Mouse (Mus musculus) CH12.LX (cell line): ENCODE measurements around the gene Olfr730. TPM values are rescaled to one million over a fixed set of nuclear protein-coding genes. Genes with fewer than 3 reads are reported as not detected.

Experiments used
- DNase-seq: peaks from one replicate; pipeline ENCODE4 v3.0.0-alpha.2; 2013; ENCODE audit errors: extremely low read depth
- H3K27ac ChIP-seq: 2 replicates; pipeline ENCODE4 v1.5.1; 2012; ENCODE audit warnings: low read depth, mild to moderate bottlenecking, control low read depth, moderate library complexity; ENCODE audit not compliant: insufficient read depth
- H3K27me3 ChIP-seq: replicated peaks from 2 replicates; pipeline ENCODE3; 2012; ENCODE audit warnings: inconsistent platforms
- H3K36me3 ChIP-seq, 2 experiments: replicated peaks in 1 of 2; 2 replicates each; pipeline versions ENCODE3 to v1.6.1; 2012; ENCODE audit warnings: inconsistent platforms in 1 of 2, low read length in 1 of 2, mild to moderate bottlenecking in 1 of 2, mixed read lengths in 1 of 2, moderate library complexity in 1 of 2; ENCODE audit not compliant: control insufficient read depth in 1 of 2, insufficient read depth in 1 of 2
- H3K4me1 ChIP-seq, 2 experiments: 2 replicates each; pipeline ENCODE4 v1.6.1; 2012; ENCODE audit warnings: inconsistent platforms in 1 of 2, moderate library complexity in 1 of 2; ENCODE audit not compliant: insufficient read depth in 2 of 2, control insufficient read depth in 1 of 2
- H3K4me2 ChIP-seq: 2 replicates; pipeline ENCODE4 v1.6.1; 2012; ENCODE audit warnings: low read depth, mild to moderate bottlenecking, control low read depth; ENCODE audit not compliant: poor library complexity, insufficient read depth, severe bottlenecking
- H3K4me3 ChIP-seq, 3 experiments: fragments of 150-350 bp in 1 of 3; sonication (generic) in 1 of 3; replicated peaks in 1 of 3; 2 replicates each; pipeline versions ENCODE3 to v1.5.1; 2011 to 2012; ENCODE audit warnings: low read depth in 2 of 3, low read length in 2 of 3, mild to moderate bottlenecking in 2 of 3, moderate library complexity in 2 of 3, control low read depth in 1 of 3, improper control_type of control experiment in 1 of 3, inconsistent platforms in 1 of 3, mixed read lengths in 1 of 3; ENCODE audit not compliant: poor library complexity in 1 of 3
- H3K79me2 ChIP-seq: replicated peaks from 2 replicates; pipeline ENCODE4 v1.6.1; 2012; ENCODE audit warnings: mild to moderate bottlenecking, moderate library complexity; ENCODE audit not compliant: control insufficient read depth, poor library complexity, insufficient read depth, severe bottlenecking; ENCODE audit errors: extremely low read depth
- H3K9ac ChIP-seq: 2 replicates; pipeline ENCODE4 v1.6.1; 2012; ENCODE audit warnings: low read depth, mild to moderate bottlenecking, control low read depth, moderate library complexity; ENCODE audit not compliant: insufficient read depth
- H3K9me3 ChIP-seq: replicated peaks from 2 replicates; pipeline ENCODE3; 2012; ENCODE audit warnings: low read length, inconsistent platforms, mixed read lengths
- CHD2 ChIP-seq: IDR thresholded peaks from 2 replicates; pipeline ENCODE4 v1.6.1; 2011; ENCODE audit warnings: low read length, improper control_type of control experiment
- ELF1 ChIP-seq: IDR thresholded peaks from 2 replicates; pipeline ENCODE4 v1.6.1; 2014; ENCODE audit warnings: low read depth, mild to moderate bottlenecking, inconsistent platforms, low read length, improper control_type of control experiment
- EP300 ChIP-seq: IDR thresholded peaks from 2 replicates; pipeline ENCODE4 v1.6.1; 2011; ENCODE audit warnings: low read length, improper control_type of control experiment
- GABPA ChIP-seq: IDR thresholded peaks from 2 replicates; pipeline ENCODE4 v1.6.1; 2012; ENCODE audit warnings: low read depth, low read length, improper control_type of control experiment, inconsistent platforms; ENCODE audit not compliant: insufficient replicate concordance
- JUND ChIP-seq: conservative IDR thresholded peaks from 2 replicates; pipeline ENCODE4 v1.6.1; 2011; ENCODE audit warnings: low read depth, low read length, improper control_type of control experiment
- MAX ChIP-seq: IDR thresholded peaks from 2 replicates; pipeline ENCODE4 v1.6.1; 2011; ENCODE audit warnings: low read length, improper control_type of control experiment
- MAZ ChIP-seq: IDR thresholded peaks from 2 replicates; pipeline ENCODE4 v1.6.1; 2012; ENCODE audit warnings: low read depth, mild to moderate bottlenecking, inconsistent platforms, low read length, improper control_type of control experiment, moderate library complexity
- MYC ChIP-seq: IDR thresholded peaks from 2 replicates; pipeline ENCODE4 v1.6.1; 2011; ENCODE audit warnings: low read depth, mild to moderate bottlenecking, improper control_type of control experiment, low read length
- NELFE ChIP-seq: IDR thresholded peaks from 2 replicates; pipeline ENCODE4 v1.6.1; 2011; ENCODE audit warnings: low read depth, low read length, improper control_type of control experiment
- NRF1 ChIP-seq: IDR thresholded peaks from 2 replicates; pipeline ENCODE4 v1.6.1; 2014; ENCODE audit warnings: low read depth, mild to moderate bottlenecking, inconsistent platforms, low read length, improper control_type of control experiment, moderate library complexity
- PAX5 ChIP-seq: IDR thresholded peaks from 2 replicates; pipeline ENCODE4 v1.6.1; 2012; ENCODE audit warnings: low read length, inconsistent platforms, mixed read lengths
- SIN3A ChIP-seq: IDR thresholded peaks from 2 replicates; pipeline ENCODE4 v1.6.1; 2012; ENCODE audit warnings: low read length, improper control_type of control experiment, inconsistent platforms
- SMC3 ChIP-seq: IDR thresholded peaks from 2 replicates; pipeline ENCODE4 v1.6.1; 2011; ENCODE audit warnings: low read depth, low read length, improper control_type of control experiment
- UBTF ChIP-seq: IDR thresholded peaks from 2 replicates; pipeline ENCODE4 v1.6.1; 2012; ENCODE audit warnings: low read depth, mild to moderate bottlenecking, inconsistent platforms, low read length, improper control_type of control experiment, moderate library complexity
- USF2 ChIP-seq: conservative IDR thresholded peaks from 2 replicates; pipeline ENCODE4 v1.6.1; 2011; ENCODE audit warnings: low read depth, low read length, improper control_type of control experiment
- ZNF384 ChIP-seq: IDR thresholded peaks from 2 replicates; pipeline ENCODE4 v1.6.1; 2012; ENCODE audit warnings: low read depth, low read length, improper control_type of control experiment, inconsistent platforms
- dilution Hi-C: fragments of 300-500 bp; cut with MboI; formaldehyde crosslinking; loops from 2 replicates; pipeline ENCODE4 v1.14.3; 2020; ENCODE audit warnings: low sequenced_read_pairs; ENCODE audit not compliant: extremely low pct_unique_long_range_greater_than_20kb, extremely low pct_ligation_motif_present
- in situ Hi-C: fragments of 300-500 bp; cut with MboI; formaldehyde crosslinking; loops from 3 replicates; pipeline ENCODE4 v1.14.3; 2019; ENCODE audit warnings: low sequenced_read_pairs, low pct_ligation_motif_present, low pct_unique_long_range_greater_than_20kb, mixed read lengths
- polyA plus RNA-seq: library from polyadenylated mRNA; unstranded; fragments of >175 nt; gene quantifications from 2 replicates; pipeline ENCODE4 v1.2.1, GENCODE M21; 2012; ENCODE audit warnings: low read depth; ENCODE audit not compliant: insufficient read length
- total RNA-seq, 2 experiments: library from RNA; depleted of rRNA; stranded (reverse); fragments of 300-350 nt in 1 of 2; fragments of >200 nt in 1 of 2; gene quantifications; 2 replicates each; pipeline ENCODE4 v1.2.3; 2012 to 2014

The Olfr730 gene
- total and polyA plus RNA-seq, 3 experiments: not detected

- Histone ChIP-seq H3K27ac (no peak within 1 kb of the TSS), H3K4me1 (no peaks in the 10 kb centered on the region), H3K36me3 (no peaks in the 10 kb centered on the region), H3K9me3 (no peaks in the 10 kb centered on the region), H3K9ac (no peak within 1 kb of the TSS), H3K4me2 (no peak within 1 kb of the TSS), H3K79me2 (no peaks in the 10 kb centered on the region), H3K27me3 (no peaks in the 10 kb centered on the region), H3K4me3 (no peak within 1 kb of the TSS)
- dilution Hi-C loops (no loop called here), in situ Hi-C loops (no loop called here)
- no peak for DNase-seq
- TF ChIP-seq ZNF384: no peak
- TF ChIP-seq NRF1: no peak
- no peak for TF ChIP-seq MAZ
- no peak for TF ChIP-seq USF2
- TF ChIP-seq ELF1: no peak
- TF ChIP-seq MYC: no peak
- TF ChIP-seq CHD2: no peak
- TF ChIP-seq EP300: no peak
- no peak for TF ChIP-seq MAX
- no peak for TF ChIP-seq PAX5
- TF ChIP-seq NELFE: no peak
- TF ChIP-seq GABPA: no peak
- no peak for TF ChIP-seq SMC3
- TF ChIP-seq JUND: no peak
- TF ChIP-seq SIN3A: no peak
- TF ChIP-seq UBTF: no peak
These were observed 45.4 kb downstream of the Olfr730 start, which contains the start of gene Olfr728 for GRCm38 (mm10) chr14:50142580-50142979. TSS of gene Olfr728 (minus strand) at chr14:50142680.

Other genes starting within 250 kb of the Olfr730 start
- gene Olfr724, start 224.9 kb downstream of the Olfr730 start, total RNA-seq (2012; rRNA removed): not detected in 2 replicates
- gene Olfr724, start 224.9 kb downstream of the Olfr730 start, total RNA-seq (2014; rRNA removed): not detected in 2 replicates
- not detected in 2 replicates for gene Olfr724, start 224.9 kb downstream of the Olfr730 start, polyA plus RNA-seq
- not detected in 2 replicates for gene Olfr725, start 147.8 kb downstream of the Olfr730 start, total RNA-seq (2012; rRNA removed)
- gene Olfr725, start 147.8 kb downstream of the Olfr730 start, total RNA-seq (2014; rRNA removed): not detected in 2 replicates
- not detected in 2 replicates for gene Olfr725, start 147.8 kb downstream of the Olfr730 start, polyA plus RNA-seq
- gene Olfr726, start 97.2 kb downstream of the Olfr730 start, total RNA-seq (2012; rRNA removed): not detected in 2 replicates
- gene Olfr726, start 97.2 kb downstream of the Olfr730 start, total RNA-seq (2014; rRNA removed): not detected in 2 replicates
- gene Olfr726, start 97.2 kb downstream of the Olfr730 start, polyA plus RNA-seq: not detected in 2 replicates
- not detected in 2 replicates for gene Olfr727, start 65.0 kb downstream of the Olfr730 start, total RNA-seq (2012; rRNA removed)
- gene Olfr727, start 65.0 kb downstream of the Olfr730 start, total RNA-seq (2014; rRNA removed): not detected in 2 replicates
- not detected in 2 replicates for gene Olfr727, start 65.0 kb downstream of the Olfr730 start, polyA plus RNA-seq
- gene Olfr728, start 45.5 kb downstream of the Olfr730 start, total RNA-seq (2012; rRNA removed): not detected in 2 replicates
- gene Olfr728, start 45.5 kb downstream of the Olfr730 start, total RNA-seq (2014; rRNA removed): not detected in 2 replicates
- not detected in 2 replicates for gene Olfr728, start 45.5 kb downstream of the Olfr730 start, polyA plus RNA-seq
- gene Olfr729, start 35.3 kb downstream of the Olfr730 start, total RNA-seq (2012; rRNA removed): not detected in 2 replicates
- not detected in 2 replicates for gene Olfr729, start 35.3 kb downstream of the Olfr730 start, total RNA-seq (2014; rRNA removed)
- 0.09 TPM in 1 of 2 replicates, not detected in the other for gene Olfr729, start 35.3 kb downstream of the Olfr730 start, polyA plus RNA-seq
- gene Olfr731, start 53.7 kb upstream of the Olfr730 start, total RNA-seq (2012; rRNA removed): not detected in 2 replicates
- gene Olfr731, start 53.7 kb upstream of the Olfr730 start, total RNA-seq (2014; rRNA removed): not detected in 2 replicates
- not detected in 2 replicates for gene Olfr731, start 53.7 kb upstream of the Olfr730 start, polyA plus RNA-seq
- gene Olfr732, start 96.0 kb upstream of the Olfr730 start, total RNA-seq (2012; rRNA removed): not detected in 2 replicates
- gene Olfr732, start 96.0 kb upstream of the Olfr730 start, total RNA-seq (2014; rRNA removed): not detected in 2 replicates
- not detected in 2 replicates for gene Olfr732, start 96.0 kb upstream of the Olfr730 start, polyA plus RNA-seq
- gene Olfr733, start 113.3 kb upstream of the Olfr730 start, total RNA-seq (2012; rRNA removed): not detected in 2 replicates
- not detected in 2 replicates for gene Olfr733, start 113.3 kb upstream of the Olfr730 start, total RNA-seq (2014; rRNA removed)
- not detected in 2 replicates for gene Olfr733, start 113.3 kb upstream of the Olfr730 start, polyA plus RNA-seq
- not detected in 2 replicates for gene Olfr734, start 138.6 kb upstream of the Olfr730 start, total RNA-seq (2012; rRNA removed)
- gene Olfr734, start 138.6 kb upstream of the Olfr730 start, total RNA-seq (2014; rRNA removed): not detected in 2 replicates
- gene Olfr734, start 138.6 kb upstream of the Olfr730 start, polyA plus RNA-seq: not detected in 2 replicates
- gene Olfr735, start 160.7 kb upstream of the Olfr730 start, total RNA-seq (2012; rRNA removed): not detected in 2 replicates
- gene Olfr735, start 160.7 kb upstream of the Olfr730 start, total RNA-seq (2014; rRNA removed): not detected in 2 replicates
- not detected in 2 replicates for gene Olfr735, start 160.7 kb upstream of the Olfr730 start, polyA plus RNA-seq
- gene Tlr11, start 169.7 kb upstream of the Olfr730 start, total RNA-seq (2012; rRNA removed): not detected in 2 replicates
- gene Tlr11, start 169.7 kb upstream of the Olfr730 start, total RNA-seq (2014; rRNA removed): not detected in 2 replicates
- not detected in 2 replicates for gene Tlr11, start 169.7 kb upstream of the Olfr730 start, polyA plus RNA-seq
- not detected in 2 replicates for gene Olfr736, start 193.0 kb upstream of the Olfr730 start, total RNA-seq (2012; rRNA removed)
- gene Olfr736, start 193.0 kb upstream of the Olfr730 start, total RNA-seq (2014; rRNA removed): not detected in 2 replicates
- gene Olfr736, start 193.0 kb upstream of the Olfr730 start, polyA plus RNA-seq: not detected in 2 replicates
- gene Olfr738, start 219.4 kb upstream of the Olfr730 start, total RNA-seq (2012; rRNA removed): not detected in 2 replicates
- not detected in 2 replicates for gene Olfr738, start 219.4 kb upstream of the Olfr730 start, total RNA-seq (2014; rRNA removed)
- gene Olfr738, start 219.4 kb upstream of the Olfr730 start, polyA plus RNA-seq: not detected in 2 replicates
- not detected in 2 replicates for gene Olfr739, start 230.4 kb upstream of the Olfr730 start, total RNA-seq (2012; rRNA removed)
- not detected in 2 replicates for gene Olfr739, start 230.4 kb upstream of the Olfr730 start, total RNA-seq (2014; rRNA removed)
- gene Olfr739, start 230.4 kb upstream of the Olfr730 start, polyA plus RNA-seq: not detected in 2 replicates